Mouse (Mus musculus) c-Kit-positive CD71-negative TER-119-negative erythroid progenitor cells, embryonic 14.5 days (primary cell): ENCODE results near the gene Ceacam9.
"Not testable (repeated sequence)": the region's sequence is repeated elsewhere in the genome, so short reads cannot be mapped to it uniquely, and the experiment has no call there.

ENCODE experiments used
- DNase-seq: peaks from one replicate; pipeline ENCODE4 v3.0.0-alpha.2; 2013; ENCODE audit warnings: low read depth

Gene Ceacam9

GRCm38 (mm10) chr7:16721629-16722028 lies at the start of gene Ceacam9:
Gene Ceacam9, plus strand, starts transcription at chr7:16721929.
- DNase-seq: no peak

DNA sequence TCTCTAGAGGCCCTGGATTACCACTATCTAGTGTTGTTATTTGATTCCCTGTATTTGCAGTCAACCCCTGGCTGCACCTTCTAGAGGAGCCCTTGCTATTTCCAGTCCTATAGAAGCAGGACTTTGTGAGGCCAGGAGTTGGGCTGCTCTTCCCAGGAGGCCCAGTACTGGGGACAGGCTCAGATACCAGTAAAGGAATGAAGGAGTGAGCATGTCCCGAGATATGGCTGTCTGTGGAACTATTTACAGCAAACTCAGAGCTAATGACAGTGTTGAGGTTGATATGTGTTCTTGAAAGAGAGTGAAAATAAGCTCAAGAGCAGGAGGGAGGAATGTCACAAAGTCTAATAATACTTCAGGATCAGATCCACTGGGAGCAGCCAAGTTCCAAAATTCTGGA lies 47.9 kb upstream of the Ceacam9 start:
- DNase-seq: no peak

GRCm38 (mm10) chr7:16674699-16675098 lies 47.0 kb upstream of the Ceacam9 start:
- DNase-seq: not testable (repeated sequence)

- no peak for DNase-seq
Measured at GRCm38 (mm10) chr7:16675605-16676004, 46.1 kb upstream of the Ceacam9 start, which contains the start of gene Ceacam15. Gene Ceacam15, minus strand, starts transcription at chr7:16675705.

GRCm38 (mm10) chr7:16680194-16680593 lies 41.5 kb upstream of the Ceacam9 start:
- DNase-seq: not testable (repeated sequence)

- DNase-seq: no peak
Measured at GRCm38 (mm10) chr7:16689196-16689595, 32.5 kb upstream of the Ceacam9 start.

GRCm38 (mm10) chr7:16695025-16695424 lies 26.7 kb upstream of the Ceacam9 start:
- DNase-seq: peak; percentile 23

- peak; percentile 32 for DNase-seq
Measured at GRCm38 (mm10) chr7:16699042-16699441, 22.7 kb upstream of the Ceacam9 start.

DNA sequence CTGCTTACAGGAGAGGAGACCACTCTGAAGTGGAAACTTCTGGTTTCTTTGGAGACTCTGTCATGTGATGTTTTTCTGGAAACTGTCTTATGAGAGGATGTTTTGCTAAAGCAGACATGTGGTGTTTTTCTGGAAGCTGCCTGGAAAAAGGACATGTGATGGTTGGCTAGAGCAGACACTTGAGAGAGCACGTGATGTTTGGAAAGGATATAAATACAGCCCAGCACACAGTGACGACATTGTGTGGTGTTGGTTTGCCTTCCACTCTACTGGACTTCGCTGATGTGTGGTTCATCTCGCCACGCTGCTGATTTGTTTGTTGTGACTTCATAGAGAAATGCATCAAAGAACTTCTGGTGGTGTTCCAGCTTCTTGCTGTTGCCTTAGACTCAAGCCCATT lies 21.1 kb upstream of the Ceacam9 start:
- no peak for DNase-seq

GRCm38 (mm10) chr7:16706385-16706784 lies 15.3 kb upstream of the Ceacam9 start:
- no peak for DNase-seq

DNA sequence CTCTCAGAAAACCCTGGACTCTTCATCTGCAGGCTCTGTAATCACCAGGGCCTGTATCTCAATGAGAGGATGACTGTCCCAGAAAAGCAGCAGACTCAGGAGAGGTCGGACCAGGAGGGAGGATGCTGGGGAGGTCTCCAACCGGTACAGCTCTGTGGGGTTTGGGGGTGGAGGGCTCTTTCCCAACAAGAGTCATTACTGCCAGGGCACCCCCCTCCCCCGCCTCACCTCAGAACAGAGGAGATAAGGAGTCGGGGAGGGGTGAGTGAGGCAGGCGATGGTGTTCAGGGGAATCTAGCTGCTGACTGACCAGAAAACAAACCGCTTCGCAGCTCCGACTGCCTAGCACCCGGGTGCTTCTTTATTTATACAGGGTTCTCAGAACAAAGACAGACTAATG lies 13.5 kb upstream of the Ceacam9 start:
- DNase-seq: no peak

DNA sequence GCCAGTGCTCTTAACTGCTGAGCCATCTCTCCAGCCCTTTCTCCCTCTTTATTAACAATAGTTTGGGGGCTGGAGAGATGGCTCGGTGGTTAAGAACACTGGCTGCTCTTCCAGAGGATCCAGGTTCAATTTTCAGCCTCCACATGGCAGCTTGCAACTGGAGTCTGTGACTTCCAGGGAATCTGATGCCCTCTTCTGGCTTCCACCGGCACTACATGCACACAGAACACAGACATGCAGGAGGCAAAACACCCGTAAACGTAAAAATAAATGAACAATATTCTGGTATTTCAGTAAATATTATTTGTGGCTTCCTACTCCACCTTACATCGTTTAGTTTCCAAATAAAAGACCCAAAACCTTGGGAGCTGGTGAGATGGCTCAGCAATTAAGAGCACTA lies 11.1 kb upstream of the Ceacam9 start:
- DNase-seq: no peak

- DNase-seq: no peak
Measured at GRCm38 (mm10) chr7:16712633-16713415, 8.9 kb upstream of the Ceacam9 start.

DNA sequence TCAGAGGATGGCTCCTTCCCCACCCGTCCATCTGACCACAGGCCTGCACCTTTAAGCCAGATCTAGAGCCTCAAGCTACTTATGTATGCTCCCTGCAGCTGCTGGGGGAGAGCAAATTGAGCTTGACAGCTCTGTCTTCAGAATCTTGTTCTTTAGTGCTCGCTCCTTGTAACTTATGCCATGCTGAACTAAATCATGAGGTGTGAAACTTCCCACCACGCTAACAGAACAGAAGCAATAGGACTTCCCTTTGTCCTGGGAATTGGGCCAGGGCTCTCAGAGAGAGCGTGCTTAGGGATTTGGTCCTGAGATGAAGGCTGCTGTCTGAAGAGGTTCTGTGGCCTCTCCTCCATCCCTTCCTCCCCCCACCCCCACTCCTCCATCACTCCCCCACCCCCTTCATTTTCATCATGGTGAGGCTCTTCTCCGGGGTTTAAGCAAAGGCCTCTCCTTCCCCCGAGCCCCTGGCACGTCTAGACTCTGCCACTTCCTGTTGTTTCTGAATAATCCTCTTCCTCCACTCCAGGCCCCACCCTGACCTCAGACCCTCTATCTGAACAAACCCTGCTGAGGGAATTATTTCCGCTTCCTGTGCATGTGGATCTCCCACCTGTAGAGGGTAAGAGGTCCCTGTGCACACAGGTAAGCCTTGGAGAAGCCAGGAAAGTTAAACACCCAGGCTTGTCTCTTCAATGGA lies 5.1 kb upstream of the Ceacam9 start:
- DNase-seq: not testable (repeated sequence)

GRCm38 (mm10) chr7:16722490-16722889 lies 761 bp downstream of the Ceacam9 start:
- not testable (repeated sequence) for DNase-seq

DNA sequence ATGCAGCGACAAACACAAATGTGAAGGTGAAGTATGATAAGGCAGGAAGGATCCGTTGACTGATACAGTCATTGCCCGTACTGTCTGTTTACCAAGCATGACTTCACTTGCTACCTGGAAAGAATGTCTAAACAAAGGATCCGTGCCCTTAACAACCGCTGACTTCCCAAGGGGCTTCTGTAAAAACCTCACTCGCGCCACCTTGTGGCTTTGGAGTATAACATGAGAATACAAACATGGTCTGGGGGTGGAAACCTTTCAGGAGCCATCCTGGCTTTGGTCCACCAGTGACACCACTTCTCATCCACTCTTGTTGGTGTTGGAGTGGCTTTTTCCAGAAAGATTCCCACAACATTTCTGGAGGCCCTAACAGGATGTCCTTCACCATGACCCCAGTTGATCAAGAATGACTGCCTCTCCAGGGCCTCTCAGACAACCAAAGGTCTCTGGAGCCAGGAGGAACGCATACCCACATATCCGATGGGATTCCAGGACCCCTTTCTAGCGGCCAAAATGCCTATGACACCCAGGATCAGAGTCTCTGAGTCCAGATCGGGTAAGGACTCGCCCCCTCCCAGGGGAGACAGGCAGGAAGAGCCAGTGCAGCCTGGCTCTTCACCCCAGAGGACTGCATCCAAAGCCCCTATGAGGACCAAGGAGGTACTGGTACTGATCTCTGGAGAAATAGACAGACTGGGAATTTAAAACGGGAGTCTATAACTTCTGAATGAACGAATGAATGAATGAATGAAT lies 7.0 kb downstream of the Ceacam9 start:
- DNase-seq: peak; percentile 89

GRCm38 (mm10) chr7:16729563-16729962 lies 7.8 kb downstream of the Ceacam9 start:
- DNase-seq: peak; percentile 20

GRCm38 (mm10) chr7:16730791-16731190 lies 9.1 kb downstream of the Ceacam9 start:
- DNase-seq: no peak

- no peak for DNase-seq
Measured at GRCm38 (mm10) chr7:16731893-16732422, 10.2 kb downstream of the Ceacam9 start.

DNA sequence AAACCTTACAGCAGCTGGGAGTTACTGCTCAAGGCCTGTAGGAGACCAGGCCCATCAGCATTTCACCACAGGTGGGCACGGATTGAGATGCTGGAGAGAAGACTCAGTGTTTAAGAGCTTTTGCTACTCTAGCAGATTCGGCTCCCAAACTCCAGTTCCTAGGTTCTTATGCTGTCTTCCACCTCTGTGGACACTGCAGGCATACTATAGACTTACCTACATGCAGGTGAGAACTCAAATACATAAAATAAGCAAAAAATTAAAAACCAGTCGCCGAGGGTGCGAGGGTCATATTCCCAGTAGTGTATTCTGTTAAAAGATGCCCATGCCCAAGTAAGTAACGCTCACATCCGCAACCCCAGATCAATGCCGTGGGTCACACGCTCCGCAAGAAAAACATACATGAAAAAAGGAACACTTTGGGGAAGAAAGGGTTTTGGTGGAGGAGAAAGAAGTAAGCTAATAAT lies 15.9 kb downstream of the Ceacam9 start:
- DNase-seq: no peak

DNA sequence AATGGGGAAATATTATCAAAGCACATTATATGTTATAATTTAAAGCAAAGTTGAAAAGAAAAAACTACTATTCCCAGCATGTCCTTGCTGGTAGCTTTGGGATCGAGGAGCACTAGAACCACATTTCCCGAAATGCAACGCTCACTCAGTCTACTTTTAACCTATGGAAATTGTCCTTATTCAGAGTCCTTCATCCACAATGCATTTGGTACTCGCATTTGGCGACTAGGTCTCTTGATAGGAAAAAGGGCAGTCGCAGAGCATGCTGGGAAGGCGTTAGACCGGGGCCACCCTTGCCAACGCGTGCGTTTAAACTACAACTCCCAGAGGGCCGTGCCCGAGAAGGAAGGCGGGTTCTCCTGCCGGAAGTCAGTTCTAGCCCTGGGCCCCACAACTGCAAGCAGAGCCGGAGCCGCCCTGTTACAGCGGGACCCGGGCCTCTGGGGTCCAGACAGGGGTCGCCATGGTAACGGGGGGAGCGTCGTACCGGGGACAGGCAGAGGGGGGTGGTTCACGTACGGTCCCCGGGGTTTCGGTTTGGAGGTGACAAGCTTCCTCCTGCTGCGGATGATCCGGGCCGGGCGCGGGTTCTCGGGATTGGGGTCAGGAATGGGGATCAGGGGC lies 16.5 kb downstream of the Ceacam9 start, which contains the start of gene Ap2s1:
Gene Ap2s1 (plus strand): TSS at position 338 of the 624 bp plus-strand sequence.
- DNase-seq: peak; percentile 96
